Mouse (Mus musculus): Measurements from ENCODE around the gene Rpl3l.

DNA sequence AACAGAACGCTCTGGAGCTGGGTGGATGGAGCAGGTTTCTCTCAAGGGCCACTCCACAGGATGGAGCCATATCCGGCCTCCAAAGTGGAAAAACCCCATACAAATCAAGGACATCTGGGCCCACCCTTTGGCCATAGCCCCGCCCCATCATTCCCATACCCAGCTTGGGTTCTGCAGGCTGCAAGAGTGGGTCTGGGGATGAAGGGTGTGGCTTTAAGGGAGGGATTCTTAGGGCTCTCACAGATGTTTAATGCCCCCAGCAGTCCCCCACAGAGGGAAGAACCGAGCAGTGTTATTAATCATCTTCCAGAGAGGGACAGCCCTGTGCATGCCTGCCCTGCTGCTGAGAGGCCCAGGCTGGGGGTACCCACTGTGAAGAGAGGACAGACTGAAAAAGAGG is 19.4 kb downstream of the Rpl3l start:
- TF ChIP-seq CTCF (IDR thresholded peaks at IDR 0.05; ENCODE audit: borderline replicate concordance, insufficient read depth, low read length), result no peak
- TF ChIP-seq POLR2A (IDR thresholded peaks at IDR 0.05; ENCODE audit: low read depth, low read length), result no peak
